Mouse (Mus musculus) megakaryocyte, embryonic 14.5 days (primary cell): ENCODE data around the gene Sez6l.

ENCODE experiments used
- FLI1 ChIP-seq: IDR thresholded peaks from 2 replicates; pipeline ENCODE4 v1.6.1; 2012; ENCODE audit warnings: low read length, inconsistent platforms, mixed read lengths
- GATA1 ChIP-seq: IDR thresholded peaks from 3 replicates; pipeline ENCODE4 v1.6.1; 2012; ENCODE audit warnings: mixed read lengths, low read length, inconsistent platforms, borderline replicate concordance

- TF ChIP-seq GATA1 (no peak), FLI1 (no peak)
Measured at GRCm38 (mm10) chr5:112622946-112623345, 46.0 kb upstream of the Sez6l start.
